Mouse (Mus musculus): ENCODE measurements around the gene Camta1.

Camta1 gene

DNA sequence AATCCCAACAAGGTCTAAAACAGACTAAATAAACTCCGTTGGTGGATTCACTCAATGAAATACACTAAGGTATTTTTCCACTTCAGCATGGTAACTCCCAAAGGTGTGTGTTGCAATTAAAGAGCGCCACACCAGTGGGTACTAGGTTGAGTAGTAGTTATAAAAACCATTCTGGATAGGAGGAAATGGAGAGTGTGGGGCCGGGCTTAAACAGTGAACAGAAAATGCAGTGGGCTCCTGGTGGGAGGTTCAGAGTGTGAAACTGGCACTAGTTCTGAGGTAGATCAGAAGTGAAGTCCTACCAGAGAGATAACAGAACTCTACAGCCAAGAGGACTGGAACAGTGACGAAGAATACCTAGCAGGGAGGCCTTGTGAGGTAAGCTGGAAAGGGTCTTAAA lies 803.0 kb downstream of the Camta1 start:
- CTCF ChIA-PET, result interaction anchor here in 3 of 4 experiments (1.0 to 3.2 kb wide), 8 partner anchors 14 to 394 kb away, joined by 3 to 11 read pairs (median 5); partner anchors contain the start of gene Per3 (in 1 of the 3)
- POLR2A ChIA-PET, result interaction anchor here in 3 of 4 experiments (0.7 to 2.4 kb wide), 14 partner anchors 12 to 181 kb away, joined by 3 to 24 read pairs (median 4); partner anchors contain the start of gene Per3 (in 2 of the 3)

GRCm38 (mm10) chr4:151057347-151058321 lies 804.0 kb downstream of the Camta1 start, which contains the start of gene Vamp3:
Gene Vamp3 (minus strand): TSS chr4:151057963.
- CTCF ChIA-PET, result interaction anchor here in 3 of 4 experiments (0.6 to 3.2 kb wide), 15 partner anchors 15 to 393 kb away, joined by 3 to 11 read pairs (median 4); no protein-coding TSS in a partner anchor
- POLR2A ChIA-PET, result interaction anchor here in 3 of 4 experiments (0.7 to 2.4 kb wide), 21 partner anchors 9 to 876 kb away, joined by 3 to 24 read pairs (median 4); partner anchors contain the start of genes Per3 (in 2 of the 3), Camta1 (in 1 of the 3) and Dnajc11 (in 1 of the 3)

DNA sequence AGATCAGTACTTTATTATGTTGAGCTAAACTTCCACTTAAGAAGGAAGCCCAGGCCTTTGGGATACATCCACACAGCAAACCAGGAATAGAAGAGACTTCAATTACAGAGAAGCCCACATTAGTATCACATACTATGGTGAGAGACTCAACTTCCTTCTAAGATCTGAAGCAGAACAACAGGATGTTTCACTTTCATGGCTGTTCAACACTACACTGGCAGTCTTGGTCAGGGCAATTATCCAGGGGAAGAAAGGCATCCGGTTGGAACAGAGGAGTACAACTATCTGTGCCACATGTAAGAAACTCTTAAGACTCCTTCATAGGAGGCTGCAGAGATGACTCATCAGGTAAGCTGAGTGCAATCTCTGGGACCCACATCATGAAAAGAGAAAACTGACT lies 810.5 kb downstream of the Camta1 start:
- ChIA-PET CTCF (no interaction called here), POLR2A (no interaction called here)

DNA sequence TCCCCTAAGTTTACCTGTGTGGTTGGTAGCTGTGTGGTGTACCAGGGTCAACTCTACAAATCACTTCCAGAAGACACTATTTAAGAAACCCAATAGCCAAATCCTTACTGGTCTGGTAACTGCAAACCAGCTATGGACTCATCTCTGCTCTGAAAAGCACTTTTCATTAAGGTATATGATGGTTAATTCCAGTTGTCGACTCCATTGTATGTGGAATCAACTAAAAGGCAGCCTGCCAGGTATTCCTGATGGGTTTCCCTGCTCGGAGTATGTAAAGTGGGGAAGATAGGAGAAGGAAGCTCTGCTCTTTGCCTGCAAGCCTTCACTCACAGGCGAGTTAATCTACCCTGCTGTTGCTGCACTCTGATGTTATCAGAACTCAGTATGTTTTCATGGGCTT lies 815.2 kb downstream of the Camta1 start:
- ChIA-PET POLR2A (interaction anchor here in 3 of 4 experiments (0.6 to 0.8 kb wide), 5 partner anchors 10 to 766 kb away, joined by 3 to 4 read pairs (median 3); no protein-coding TSS in a partner anchor), CTCF (no interaction called here)

DNA sequence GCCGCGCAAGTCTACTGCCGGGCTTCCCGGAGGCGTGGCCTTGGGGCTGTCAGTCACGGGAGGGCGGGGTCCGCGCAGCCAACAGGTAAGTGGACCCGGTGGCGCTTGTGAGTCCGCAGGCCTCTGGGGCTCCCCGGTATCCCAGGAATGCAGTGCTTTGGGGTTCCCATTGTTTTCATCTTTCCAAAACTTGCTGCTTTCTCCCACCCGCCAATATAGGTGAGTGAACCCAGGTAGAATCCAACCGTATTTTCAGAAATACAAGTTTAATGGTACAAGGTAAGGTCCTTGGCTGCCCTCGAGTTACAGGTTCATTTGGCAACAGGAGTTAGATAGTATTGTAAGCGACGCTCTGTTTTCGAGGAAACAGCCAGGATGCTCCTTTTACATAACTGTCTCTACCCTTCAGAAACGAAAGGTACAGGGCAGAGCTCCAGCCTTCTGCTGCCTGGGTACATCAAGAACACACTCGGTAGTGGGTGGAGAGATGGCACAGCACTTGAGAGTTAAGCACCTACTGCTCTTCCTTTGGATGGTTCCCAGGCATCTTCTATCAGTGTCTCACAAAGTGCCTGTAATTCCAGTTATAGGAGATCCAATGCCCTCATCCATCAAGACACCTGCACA lies 816.6 kb downstream of the Camta1 start:
- ChIA-PET CTCF (interaction anchor here in 2 of 4 experiments (0.5 to 2.9 kb wide), 10 partner anchors 14 to 1167 kb away, joined by 3 to 15 read pairs (median 4); no protein-coding TSS in a partner anchor), POLR2A (interaction anchor here (0.6 to 2.5 kb wide), 13 partner anchors 13 to 366 kb away, joined by 3 to 24 read pairs (median 3); partner anchors contain the start of gene Vamp3 (in 2 of the 4))

DNA sequence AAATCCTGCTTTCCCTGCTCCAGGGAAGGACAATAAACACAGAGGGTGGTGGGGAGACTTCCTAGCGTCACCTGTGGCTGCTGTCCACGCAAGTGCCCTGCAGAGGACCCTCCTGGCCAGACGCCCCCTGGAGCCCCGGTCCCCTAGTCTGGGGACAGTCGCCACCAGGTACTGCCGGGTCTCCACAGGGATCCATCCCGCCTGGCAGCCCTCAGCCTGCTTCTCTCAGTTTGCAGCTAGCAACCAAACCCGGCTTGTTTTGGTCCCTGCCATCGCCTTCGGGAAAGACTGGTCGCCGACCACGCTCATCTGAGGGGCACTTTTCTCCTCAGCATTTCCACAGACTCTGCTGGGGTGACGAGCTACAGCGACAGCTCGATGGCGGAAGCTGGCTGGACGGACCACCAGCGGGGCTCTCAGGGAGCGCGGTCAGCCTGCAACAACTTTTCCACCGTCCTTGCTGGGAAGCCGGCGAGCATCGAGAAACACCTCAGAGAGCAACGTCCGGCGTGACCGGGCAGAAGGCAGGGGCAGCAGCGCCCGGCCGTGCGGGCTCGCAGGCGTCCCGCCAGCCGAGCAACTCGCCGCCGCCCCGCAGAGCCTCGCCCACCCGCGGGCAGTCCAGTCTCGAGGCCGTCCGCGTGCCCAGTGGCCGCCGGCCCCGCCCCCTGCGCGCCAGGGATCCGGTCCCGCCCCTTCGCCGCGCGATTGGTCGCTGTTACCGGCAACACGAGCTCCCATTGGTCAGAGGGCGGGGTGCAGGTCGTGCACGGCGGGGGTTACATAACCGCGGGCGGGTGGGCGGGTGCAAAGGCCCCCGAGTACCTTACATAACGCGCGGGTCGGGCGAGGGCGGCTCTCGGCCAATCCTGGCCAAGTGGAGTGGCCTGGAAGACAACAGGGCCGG lies 817.4 kb downstream of the Camta1 start, which contains the start of gene Per3:
Gene Per3, minus strand, starts transcription at position 629 of the 907 bp plus-strand sequence.
- CTCF ChIA-PET, result interaction anchor here in 3 of 4 experiments (0.5 to 2.9 kb wide), 13 partner anchors 15 to 1168 kb away, joined by 3 to 15 read pairs (median 3); no protein-coding TSS in a partner anchor
- POLR2A ChIA-PET, result interaction anchor here (0.5 to 2.5 kb wide), 19 partner anchors 8 to 1092 kb away, joined by 3 to 24 read pairs (median 3); partner anchors contain the start of gene Vamp3 (in 2 of the 4)

DNA sequence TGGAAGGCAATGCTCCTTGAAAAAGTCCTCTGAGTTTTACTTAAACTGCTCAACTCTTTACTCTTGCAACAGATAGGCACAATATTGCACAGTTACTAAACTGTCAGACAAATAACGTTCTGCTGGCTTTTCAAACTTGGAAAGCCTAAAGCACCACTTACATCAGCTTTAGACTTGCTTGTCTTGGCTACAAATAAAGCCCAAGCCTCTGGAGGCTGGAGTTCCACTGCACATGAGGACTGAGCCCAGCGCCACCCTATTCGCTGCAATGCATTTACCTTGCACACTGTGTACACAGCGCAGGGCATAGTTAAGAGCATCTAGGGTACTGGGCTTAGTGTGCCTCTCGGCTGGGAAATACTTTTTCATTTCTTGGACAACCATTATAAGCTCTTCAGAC lies 818.4 kb downstream of the Camta1 start:
- ChIA-PET CTCF (interaction anchor here in 1 of 4 experiments (2.9 kb wide), 1 partner anchor 17 kb away, joined by 15 read pairs; no protein-coding TSS in a partner anchor), POLR2A (interaction anchor here in 1 of 4 experiments (2.5 kb wide), 1 partner anchor 15 kb away, joined by 24 read pairs; the partner anchor contains the start of gene Vamp3)

- CTCF ChIA-PET, result interaction anchor here in 3 of 4 experiments (0.6 to 1.2 kb wide), 4 partner anchors 15 to 377 kb away, joined by 3 to 5 read pairs (median 3); partner anchors contain the start of gene Vamp3 (in 1 of the 3)
- POLR2A ChIA-PET, result interaction anchor here in 2 of 4 experiments (0.6 to 0.8 kb wide), 3 partner anchors 67 to 1299 kb away, joined by 3 to 4 read pairs (median 3); no protein-coding TSS in a partner anchor
Observed at GRCm38 (mm10) chr4:151041506-151041905, 820.2 kb downstream of the Camta1 start.

GRCm38 (mm10) chr4:151037800-151038199 lies 823.9 kb downstream of the Camta1 start:
- ChIA-PET CTCF (interaction anchor here in 1 of 4 experiments (0.6 kb wide), 1 partner anchor 798 kb away, joined by 4 read pairs; no protein-coding TSS in a partner anchor), POLR2A (no interaction called here)

DNA sequence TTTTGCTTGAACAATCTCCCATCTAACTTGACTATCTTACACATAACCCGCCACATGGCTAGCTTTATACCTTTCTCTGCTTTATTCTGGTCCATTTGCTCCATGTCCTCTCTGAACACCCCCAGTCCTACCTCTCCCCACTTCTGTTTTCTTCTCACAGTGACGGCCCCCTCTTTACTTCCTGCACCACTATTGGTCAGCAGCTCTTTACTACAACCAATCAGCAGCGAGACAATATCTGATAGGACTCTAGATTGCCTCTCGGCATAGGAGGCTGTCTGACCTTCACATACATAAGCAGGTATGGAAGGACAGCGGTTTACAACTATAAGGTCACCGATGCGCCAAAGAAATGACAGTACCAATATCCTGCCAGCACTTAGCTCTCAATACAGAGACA lies 825.2 kb downstream of the Camta1 start:
- POLR2A ChIA-PET, result no interaction called here

DNA sequence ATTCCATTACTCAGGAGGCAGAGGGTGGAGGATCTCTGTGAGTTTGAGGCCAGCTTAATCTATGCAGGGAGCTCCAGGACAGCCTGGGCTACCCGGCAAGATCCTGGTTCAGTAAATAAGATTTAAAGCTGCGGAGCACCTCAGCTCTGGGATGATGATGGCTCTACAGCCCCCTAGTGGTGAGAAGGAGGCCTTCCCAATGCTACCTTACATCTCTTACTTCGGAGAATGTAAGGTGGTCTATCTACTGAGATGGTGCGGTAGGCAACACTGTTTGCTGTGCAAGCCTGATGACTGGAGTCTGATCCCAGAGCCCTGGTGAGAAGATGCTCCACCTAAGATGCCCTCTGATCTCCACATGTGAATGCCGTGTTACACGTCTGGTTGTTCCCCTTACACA lies 834.7 kb downstream of the Camta1 start:
- ChIA-PET POLR2A (interaction anchor here in 1 of 4 experiments (1.0 kb wide), 1 partner anchor 31 kb away, joined by 5 read pairs; the partner anchor contains the start of gene Vamp3), CTCF (interaction anchor here (0.6 to 1.7 kb wide), 43 partner anchors 9 to 759 kb away, joined by 3 to 15 read pairs (median 4); partner anchors contain the start of gene Per3 (in 2 of the 4))

More for the DNA sequence above, 825.2 kb downstream of the Camta1 start:
- CTCF ChIA-PET, result interaction anchor here in 1 of 4 experiments (0.5 to 1.4 kb wide), 2 partner anchors 10 to 603 kb away, joined by 4 to 5 read pairs; no protein-coding TSS in a partner anchor

DNA sequence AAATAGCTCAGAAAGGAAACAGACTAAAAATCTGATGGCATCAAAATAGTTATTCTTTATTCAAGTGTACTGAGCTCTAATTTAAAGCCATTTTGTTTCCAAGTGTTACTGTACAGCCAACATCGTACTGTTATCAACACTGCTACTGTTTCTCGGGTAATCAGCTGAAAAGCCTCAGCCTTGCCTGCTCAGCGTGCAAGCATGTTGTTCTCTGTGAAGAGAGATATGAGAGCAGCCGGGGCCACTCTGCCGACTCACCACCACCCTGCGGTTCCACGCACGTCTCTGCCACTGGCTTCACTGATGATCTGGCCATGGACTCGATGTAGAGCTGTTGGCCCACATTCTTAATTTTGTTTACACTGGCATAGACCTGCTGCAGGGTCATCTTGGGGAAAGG lies 837.5 kb downstream of the Camta1 start:
- POLR2A ChIA-PET, result interaction anchor here in 2 of 4 experiments (0.5 to 0.6 kb wide), 2 partner anchors 9 to 840 kb away, joined by 3 to 4 read pairs; no protein-coding TSS in a partner anchor
- CTCF ChIA-PET, result interaction anchor here in 2 of 4 experiments (1.1 to 1.2 kb wide), 2 partner anchors 17 to 115 kb away, joined by 3 read pairs; no protein-coding TSS in a partner anchor

GRCm38 (mm10) chr4:151017356-151017755 lies 844.3 kb downstream of the Camta1 start:
- ChIA-PET CTCF (interaction anchor here in 3 of 4 experiments (0.6 to 3.7 kb wide), 5 partner anchors 9 to 10 kb away, joined by 3 to 19 read pairs (median 8); no protein-coding TSS in a partner anchor), POLR2A (interaction anchor here in 1 of 4 experiments (1.8 kb wide), 1 partner anchor 60 kb away, joined by 3 read pairs; no protein-coding TSS in a partner anchor)

- POLR2A ChIA-PET, result interaction anchor here in 2 of 4 experiments (0.6 to 1.4 kb wide), 2 partner anchors 16 to 30 kb away, joined by 3 read pairs; no protein-coding TSS in a partner anchor
- CTCF ChIA-PET, result interaction anchor here (0.6 to 3.7 kb wide), 8 partner anchors 9 to 16 kb away, joined by 3 to 19 read pairs (median 5); no protein-coding TSS in a partner anchor
Observed at GRCm38 (mm10) chr4:151015946-151016345, 845.7 kb downstream of the Camta1 start.

DNA sequence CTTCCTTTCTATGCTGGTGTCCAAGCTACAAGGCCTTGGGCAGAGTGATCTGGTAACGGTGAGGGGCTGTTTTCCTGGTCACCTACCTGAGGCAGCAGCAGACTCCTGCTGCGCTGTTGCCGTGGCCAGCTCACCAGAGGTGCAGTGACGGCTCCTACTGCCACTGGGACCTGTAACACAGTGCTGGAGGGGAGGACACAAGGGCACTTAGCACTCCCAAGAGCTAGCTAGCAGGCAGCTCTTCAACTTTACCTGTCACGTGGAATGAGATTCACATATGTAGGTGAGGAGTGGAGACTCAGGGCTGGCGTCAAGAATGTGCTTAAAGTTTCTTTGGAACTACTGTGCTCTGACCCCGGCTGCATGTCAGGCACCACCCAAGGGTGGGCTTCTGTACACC lies 851.4 kb downstream of the Camta1 start:
- POLR2A ChIA-PET, result no interaction called here
- CTCF ChIA-PET, result interaction anchor here in 2 of 4 experiments (0.6 to 0.9 kb wide), 3 partner anchors 19 to 412 kb away, joined by 3 to 4 read pairs (median 3); no protein-coding TSS in a partner anchor

GRCm38 (mm10) chr4:151006945-151007344 lies 854.7 kb downstream of the Camta1 start:
- POLR2A ChIA-PET, result interaction anchor here in 2 of 4 experiments (1.0 to 1.3 kb wide), 3 partner anchors 11 to 38 kb away, joined by 3 read pairs; no protein-coding TSS in a partner anchor
- CTCF ChIA-PET, result interaction anchor here (0.5 to 2.6 kb wide), 51 partner anchors 8 to 1148 kb away, joined by 3 to 19 read pairs (median 4); partner anchors contain the start of genes Uts2 (in 1 of the 4) and Vamp3 (in 1 of the 4)

All from embryonic stem cell, embryonic (primary cell).